Mouse (Mus musculus) G1E (cell line): ENCODE data around the gene Klf13.

Experiments
- CTCF ChIP-seq: IDR thresholded peaks from 2 replicates; pipeline ENCODE4 v1.5.1; 2012; ENCODE audit warnings: low read depth, low read length, inconsistent platforms, mixed read lengths
- GATA1 ChIP-seq: IDR thresholded peaks from 2 replicates; pipeline ENCODE4 v1.6.1; 2012; ENCODE audit warnings: borderline replicate concordance, low read length, inconsistent platforms, mixed read lengths
- GATA2 ChIP-seq: IDR thresholded peaks from 2 replicates; pipeline ENCODE4 v1.6.1; 2012; ENCODE audit warnings: low read depth, low read length, inconsistent platforms, borderline replicate concordance
- POLR2AphosphoS5 ChIP-seq: IDR thresholded peaks from 2 replicates; pipeline ENCODE4 v1.6.1; 2012; ENCODE audit warnings: low read depth, low read length, inconsistent platforms; ENCODE audit not compliant: insufficient replicate concordance

DNA sequence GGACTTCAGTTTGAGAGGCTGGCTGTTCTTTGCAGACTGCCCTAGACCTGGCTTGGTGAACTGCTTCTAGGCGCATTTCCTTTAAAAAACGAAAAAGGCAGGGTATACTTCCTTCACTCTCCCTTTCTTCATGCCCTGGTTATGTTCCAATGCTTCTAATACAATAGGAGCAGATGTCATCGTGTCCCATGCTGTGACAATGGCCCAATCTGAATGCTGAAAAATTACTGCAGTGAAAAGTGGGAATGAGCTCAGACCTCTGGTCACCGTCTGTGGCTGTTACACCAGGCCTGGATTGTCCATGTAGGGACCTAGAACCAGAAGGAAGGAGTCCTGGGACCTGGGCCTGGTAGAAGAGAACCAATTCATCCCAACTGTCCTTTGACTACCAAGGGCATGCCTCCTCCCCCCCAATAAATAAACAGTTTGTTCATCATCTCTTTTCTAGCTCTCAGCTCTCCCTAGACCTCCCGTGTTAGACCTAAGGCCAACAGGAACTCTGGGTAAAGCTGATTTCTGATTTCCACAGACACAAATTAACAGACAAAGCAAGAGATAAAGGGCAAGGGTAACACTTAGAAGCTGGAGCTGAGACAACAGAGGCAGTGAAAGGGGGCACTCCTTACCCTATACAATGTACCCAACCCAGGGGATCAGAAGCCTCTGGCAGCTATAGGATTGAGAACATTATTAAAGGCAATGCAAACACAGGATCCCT is 30.8 kb downstream of the Klf13 start:
- TF ChIP-seq POLR2AphosphoS5 (no peak), CTCF (no peak), GATA1 (no peak), GATA2 (no peak)
